8 mouse cellular contexts compared by ENCODE assay signal in genomic region chr5:142384911-142385660, GRCm38 (mm10). TPM values are rescaled to one million over a fixed set of nuclear protein-coding genes. Genes with fewer than 3 reads are reported as not detected.
DNase-seq lines count a peak whose midpoint lies in the region; ATAC-seq lines count a peak whose summit lies in the region.

No protein-coding gene starts in this region.

- no peak overlapping the region for H3K9ac ChIP-seq in liver, embryonic 15.5 days
- no peak overlapping the region for H3K9ac ChIP-seq in liver, embryonic 11.5 days (ENCODE audit: low read depth, low read length)

- no peaks in the 10 kb centered on the region for H3K27me3 ChIP-seq in liver, embryonic 15.5 days
- no peaks in the 10 kb centered on the region for H3K27me3 ChIP-seq in liver, embryonic 11.5 days (replicated peaks; ENCODE audit: control insufficient read depth, insufficient read depth, low read length)
- H3K27me3 ChIP-seq in forebrain, embryonic 10.5 days (ENCODE audit: poor library complexity, severe bottlenecking), result 0 out of 2 replicates have a peak, but pooled peaks cover 1% of the 10 kb centered on the region
- H3K27me3 ChIP-seq in midbrain, embryonic 10.5 days (ENCODE audit: low read depth, poor library complexity, severe bottlenecking), result no peaks in the 10 kb centered on the region
- no peaks in the 10 kb centered on the region for H3K27me3 ChIP-seq in splenic B cell, adult 2 months (ENCODE audit: control insufficient read depth, insufficient read depth, low read length, poor library complexity, severe bottlenecking)

- H3K9me3 ChIP-seq in liver, embryonic 15.5 days (replicated peaks), result no peaks in the 10 kb centered on the region
- H3K9me3 ChIP-seq in liver, embryonic 11.5 days (ENCODE audit: control insufficient read depth, low read length), result no peaks in the 10 kb centered on the region
- H3K9me3 ChIP-seq in forebrain, embryonic 10.5 days, result no peaks in the 10 kb centered on the region
- H3K9me3 ChIP-seq in midbrain, embryonic 10.5 days (replicated peaks), result no peaks in the 10 kb centered on the region; the same call in 1 of the 2 replicates

- peaks cover 4% of the 10 kb centered on the region; the same call in 1 of the 2 replicates for H3K4me1 ChIP-seq in liver, embryonic 15.5 days (replicated peaks)
- no peaks in the 10 kb centered on the region; the same call in 1 of the 2 replicates for H3K4me1 ChIP-seq in liver, embryonic 11.5 days (replicated peaks; ENCODE audit: control insufficient read depth, insufficient read depth, low read length)
- peaks cover 54% of the 10 kb centered on the region for H3K4me1 ChIP-seq in forebrain, embryonic 10.5 days
- H3K4me1 ChIP-seq in midbrain, embryonic 10.5 days, result peaks cover 42% of the 10 kb centered on the region

- H3K27ac ChIP-seq in liver, embryonic 15.5 days (replicated peaks), result no peak overlapping the region
- H3K27ac ChIP-seq in liver, embryonic 11.5 days (ENCODE audit: low read depth, low read length), result no peak overlapping the region
- H3K27ac ChIP-seq in forebrain, embryonic 10.5 days, result peak overlapping the region; percentile 91
- H3K27ac ChIP-seq in midbrain, embryonic 10.5 days (replicated peaks), result peak overlapping the region; percentile 93

- no peak for ATAC-seq in liver, embryonic 15.5 days (ENCODE audit: insufficient read depth)
- ATAC-seq in liver, embryonic 11.5 days (replicated peaks; ENCODE audit: low FRiP score), result no peak

- no peak overlapping the region for H3K4me3 ChIP-seq in liver, embryonic 15.5 days (replicated peaks)
- no peak overlapping the region for H3K4me3 ChIP-seq in liver, embryonic 11.5 days (ENCODE audit: low read depth, low read length)
- H3K4me3 ChIP-seq in forebrain, embryonic 10.5 days, result peak overlapping the region; percentile 25
- H3K4me3 ChIP-seq in midbrain, embryonic 10.5 days, result no peak overlapping the region; the same call in 1 of the 2 replicates

- peak overlapping the region; percentile 30 for H3K4me2 ChIP-seq in liver, embryonic 15.5 days
- no peak overlapping the region for H3K4me2 ChIP-seq in liver, embryonic 11.5 days

- WGBS in liver, embryonic 15.5 days (ENCODE audit: insufficient replicate concordance), result 47% methylated on average over 23 of the region's 23 CpGs
- WGBS in liver, embryonic 11.5 days, result 43% methylated on average over 23 of the region's 23 CpGs
- WGBS in forebrain, embryonic 10.5 days, result 31% methylated on average over 23 of the region's 23 CpGs
- WGBS in midbrain, embryonic 10.5 days, result 32% methylated on average over 23 of the region's 23 CpGs

- no peaks in the 10 kb centered on the region for H3K36me3 ChIP-seq in liver, embryonic 15.5 days (replicated peaks)
- no peaks in the 10 kb centered on the region for H3K36me3 ChIP-seq in liver, embryonic 11.5 days (ENCODE audit: control insufficient read depth, insufficient read depth, low read length)
- no peaks in the 10 kb centered on the region for H3K36me3 ChIP-seq in forebrain, embryonic 10.5 days (replicated peaks)
- H3K36me3 ChIP-seq in midbrain, embryonic 10.5 days, result no peaks in the 10 kb centered on the region
- H3K36me3 ChIP-seq in splenic B cell, adult 2 months (ENCODE audit: control insufficient read depth, insufficient read depth, low read length, poor library complexity, severe bottlenecking), result no peaks in the 10 kb centered on the region

- intact Hi-C loops in heart, postnatal 14 days (cut with DNase I), result no loop called here

- DNase-seq in liver, embryonic 11.5 days (ENCODE audit: low spot score), result no peak
- DNase-seq in forebrain, embryonic 10.5 days (ENCODE audit: extremely low spot score, low spot score), result peak; percentile 63
- DNase-seq in heart, postnatal 14 days, result peak; percentile 53 to 54
- DNase-seq in midbrain, embryonic 10.5 days (ENCODE audit: low spot score), result peak; percentile 53
- DNase-seq in splenic B cell, adult 2 months (ENCODE audit: low read depth, low spot score), result peak; percentile 60
- DNase-seq in kidney, postnatal 36 days, result no peak
- no peak for DNase-seq in frontal cortex, postnatal 36 days (ENCODE audit: low spot score in 2 of 2)

RNA-seq across cellular contexts. Expression of gene Foxk1, which starts 16.2 kb away (rescaled TPM):
- polyA plus RNA-seq in liver, embryonic 15.5 days (2015; fragmentation: Nextera tagmentation; extraction: Ambion mirVana), result 2.0 and 2.1 TPM in 2 replicates
- 3.1 and 4.0 TPM in 2 replicates for polyA plus RNA-seq in liver, embryonic 11.5 days (2014; fragmentation: Nextera tagmentation; extraction: Ambion mirVana)
- polyA plus RNA-seq in forebrain, embryonic 10.5 days (2016; fragmentation: Nextera tagmentation; extraction: Ambion mirVana), result 4.3 and 5.2 TPM in 2 replicates
- total RNA-seq in heart, postnatal 14 days (2021), result 10 to 100 TPM; 16.7 to 17.5 TPM
- 3.7 and 5.3 TPM in 2 replicates for polyA plus RNA-seq in midbrain, embryonic 10.5 days (2016; fragmentation: Nextera tagmentation; extraction: Ambion mirVana)

Comparison
In these comparisons a context has a peak if more than half of its experiments do, and no peak if none do; other contexts are left out.
1. H3K27ac ChIP-seq: peak in forebrain, embryonic 10.5 days (single experiment) and midbrain, embryonic 10.5 days (single experiment); none in liver, embryonic 15.5 days (single experiment) and liver, embryonic 11.5 days (single experiment).
2. DNase-seq: peak in forebrain, embryonic 10.5 days (single experiment), heart, postnatal 14 days (2 of 2), midbrain, embryonic 10.5 days (single experiment) and splenic B cell, adult 2 months (single experiment); none in liver, embryonic 11.5 days (single experiment), kidney, postnatal 36 days (0 of 2) and frontal cortex, postnatal 36 days (0 of 2).